Mouse (Mus musculus): ENCODE data around the gene Slain1.

GRCm38 (mm10) chr14:103608063-103608462 lies 42.0 kb upstream of the Slain1 start:
- TF ChIP-seq CTCF (IDR thresholded peaks at IDR 0.05; ENCODE audit: low read depth) (no peak), EP300 (IDR thresholded peaks at IDR 0.05; ENCODE audit: low read depth) (no peak)
